Mouse (Mus musculus) embryonic facial prominence, embryonic 14.5 days (tissue): ENCODE results near the gene Armh3. TPM values are rescaled to one million over a fixed set of nuclear protein-coding genes. Genes with fewer than 3 reads are reported as not detected.

ENCODE experiments used
- ATAC-seq: fragments of 200-750 bp; cut with Nextera tagmentation; 2 replicates; pipeline ENCODE4 v1.8.0; 2017; ENCODE audit warnings: low read depth, moderate number of reproducible peaks, moderate TSS enrichment
- DNase-seq: peaks from one replicate; pipeline ENCODE4 v3.0.0-alpha.2; 2015; ENCODE audit warnings: low spot score
- H3K27ac ChIP-seq: fragments of 300-500 bp; sonication (generic); replicated peaks from 2 replicates; pipeline ENCODE4 v1.5.1; 2014; ENCODE audit warnings: low read depth, mild to moderate bottlenecking, low read length, moderate library complexity
- H3K27me3 ChIP-seq: fragments of 300-500 bp; sonication (generic); replicated peaks from 2 replicates; pipeline ENCODE4 v1.6.1; 2014; ENCODE audit warnings: low read length; ENCODE audit not compliant: control insufficient read depth, insufficient read depth
- H3K36me3 ChIP-seq: fragments of 300-500 bp; sonication (generic); 2 replicates; pipeline ENCODE4 v1.6.1; 2014; ENCODE audit warnings: low read length, mixed read lengths; ENCODE audit not compliant: control insufficient read depth, insufficient read depth
- H3K4me1 ChIP-seq: fragments of 300-500 bp; sonication (generic); 2 replicates; pipeline ENCODE4 v1.6.1; 2014; ENCODE audit warnings: antibody characterized with exemption, low read length; ENCODE audit not compliant: control insufficient read depth, insufficient read depth
- H3K4me2 ChIP-seq: fragments of 300-500 bp; sonication (generic); 2 replicates; pipeline ENCODE4 v1.6.1; 2014; ENCODE audit warnings: low read depth, mild to moderate bottlenecking, low read length, moderate library complexity, mixed read lengths
- H3K4me3 ChIP-seq: fragments of 300-500 bp; sonication (generic); 2 replicates; pipeline ENCODE4 v1.5.1; 2014; ENCODE audit warnings: low read depth, mild to moderate bottlenecking, low read length
- H3K9ac ChIP-seq: fragments of 300-500 bp; sonication (generic); 2 replicates; pipeline ENCODE4 v1.6.1; 2014; ENCODE audit warnings: low read depth, mild to moderate bottlenecking, low read length, moderate library complexity, mixed read lengths
- H3K9me3 ChIP-seq: fragments of 300-500 bp; sonication (generic); 2 replicates; pipeline ENCODE4 v1.6.1; 2016; ENCODE audit warnings: low read length; ENCODE audit not compliant: control insufficient read depth
- WGBS: fragments of 180-500 bp; shearing (Covaris S2); extraction: QIAGEN DNeasy Blood & Tissue Kit; methylation state at CpG from one replicate; pipeline ENCODE4 v1.1.7; 2014; 5-methylcytosine and 5-hydroxymethylcytosine counted together
- polyA plus RNA-seq: library from polyadenylated mRNA; unstranded; fragments of >200 nt; fragmentation: Nextera tagmentation; extraction: Ambion mirVana; gene quantifications from 2 replicates; pipeline ENCODE4 v1.2.1, GENCODE M21; 2014

The Armh3 gene
- polyA plus RNA-seq, 1 experiment from 2014 or later: 13.7 TPM

GRCm38 (mm10) chr19:46029652-46030051, 31.4 kb upstream of the Armh3 start:
- WGBS: 95% methylated on average over 1 of the region's 1 CpGs
- Histone ChIP-seq H3K27me3 (no peaks in the 10 kb centered on the region), H3K27ac (no peak overlapping the region), H3K4me3 (no peak overlapping the region), H3K9ac (no peak overlapping the region), H3K4me1 (no peaks in the 10 kb centered on the region), H3K36me3 (peaks cover 55% of the 10 kb centered on the region), H3K9me3 (peaks cover 10% of the 10 kb centered on the region; the same call in 1 of the 2 replicates), H3K4me2 (no peak overlapping the region)
- DNase-seq: no peak
- no peak for ATAC-seq

- 73% methylated on average over 11 of the region's 11 CpGs for WGBS
- H3K27ac ChIP-seq: no peak overlapping the region
These were observed 30.5 kb upstream of the Armh3 start for GRCm38 (mm10) chr19:46028747-46029320.

GRCm38 (mm10) chr19:46026567-46026966, 28.3 kb upstream of the Armh3 start:
- no peaks in the 10 kb centered on the region for H3K27me3 ChIP-seq
- H3K4me2 ChIP-seq: no peak overlapping the region
- DNase-seq (no peak), ATAC-seq (no peak; the same call in 1 of the 2 replicates)
- no peak overlapping the region for H3K27ac ChIP-seq
- WGBS: 62% methylated on average over 8 of the region's 8 CpGs
- no peaks in the 10 kb centered on the region for H3K4me1 ChIP-seq
- H3K9ac ChIP-seq: no peak overlapping the region
- peaks cover 24% of the 10 kb centered on the region for H3K36me3 ChIP-seq
- H3K9me3 ChIP-seq: peaks cover 10% of the 10 kb centered on the region; the same call in 1 of the 2 replicates
- H3K4me3 ChIP-seq: no peak overlapping the region

More at GRCm38 (mm10) chr19:46028747-46029320, 30.5 kb upstream of the Armh3 start:
- DNase-seq: no peak
- Histone ChIP-seq H3K4me2 (no peak overlapping the region), H3K9ac (no peak overlapping the region), H3K4me1 (no peaks in the 10 kb centered on the region), H3K4me3 (no peak overlapping the region), H3K9me3 (peaks cover 10% of the 10 kb centered on the region; the same call in 1 of the 2 replicates), H3K27me3 (no peaks in the 10 kb centered on the region), H3K36me3 (peaks cover 47% of the 10 kb centered on the region)
- no peak for ATAC-seq

GRCm38 (mm10) chr19:46024959-46025358, 26.7 kb upstream of the Armh3 start:
- Histone ChIP-seq H3K4me3 (no peak overlapping the region), H3K4me1 (no peaks in the 10 kb centered on the region), H3K9me3 (peaks cover 7% of the 10 kb centered on the region; the same call in 1 of the 2 replicates), H3K4me2 (no peak overlapping the region), H3K36me3 (peaks cover 8% of the 10 kb centered on the region; the same call in 1 of the 2 replicates), H3K27me3 (no peaks in the 10 kb centered on the region), H3K9ac (no peak overlapping the region), H3K27ac (no peak overlapping the region)
- ATAC-seq (peak; percentile 64; the same call in 1 of the 2 replicates), DNase-seq (peak; percentile 56)
- WGBS: 75% methylated on average over 6 of the region's 6 CpGs

- no peaks in the 10 kb centered on the region for H3K36me3 ChIP-seq
- H3K4me3 ChIP-seq: no peak overlapping the region
- H3K9ac ChIP-seq: no peak overlapping the region
- 67% methylated on average over 2 of the region's 2 CpGs for WGBS
- DNase-seq (no peak), ATAC-seq (no peak)
- H3K4me1 ChIP-seq: no peaks in the 10 kb centered on the region
- no peak overlapping the region for H3K27ac ChIP-seq
- no peaks in the 10 kb centered on the region for H3K9me3 ChIP-seq
- H3K27me3 ChIP-seq: no peaks in the 10 kb centered on the region
- no peak overlapping the region for H3K4me2 ChIP-seq
These were observed 17.7 kb upstream of the Armh3 start for GRCm38 (mm10) chr19:46016023-46016422.

GRCm38 (mm10) chr19:46014572-46015178, 16.4 kb upstream of the Armh3 start:
- no peak overlapping the region for H3K4me3 ChIP-seq
- H3K4me2 ChIP-seq: no peak overlapping the region
- no peaks in the 10 kb centered on the region for H3K9me3 ChIP-seq
- no peaks in the 10 kb centered on the region for H3K27me3 ChIP-seq
- DNase-seq: peak; percentile 91
- H3K27ac ChIP-seq: no peak overlapping the region
- H3K36me3 ChIP-seq: no peaks in the 10 kb centered on the region
- no peaks in the 10 kb centered on the region for H3K4me1 ChIP-seq
- no peak overlapping the region for H3K9ac ChIP-seq
- peak; percentile 91 for ATAC-seq
- WGBS: 41% methylated on average over 12 of the region's 12 CpGs

- no peak overlapping the region for H3K9ac ChIP-seq
- ATAC-seq: no peak
- no peak overlapping the region for H3K4me3 ChIP-seq
- no peaks in the 10 kb centered on the region for H3K36me3 ChIP-seq
- H3K4me1 ChIP-seq: 0 out of 2 replicates have a peak, but pooled peaks cover 7% of the 10 kb centered on the region
- DNase-seq: no peak
- H3K27me3 ChIP-seq: no peaks in the 10 kb centered on the region
- WGBS: 84% methylated on average over 6 of the region's 7 CpGs
- H3K27ac ChIP-seq: no peak overlapping the region
- no peaks in the 10 kb centered on the region for H3K9me3 ChIP-seq
- H3K4me2 ChIP-seq: no peak overlapping the region
These were observed 7.4 kb upstream of the Armh3 start for GRCm38 (mm10) chr19:46005680-46006079.

- H3K36me3 ChIP-seq: no peaks in the 10 kb centered on the region
- ATAC-seq: no peak
- H3K4me3 ChIP-seq: no peak overlapping the region
- WGBS: 71% methylated on average over 17 of the region's 17 CpGs
- H3K9ac ChIP-seq: no peak overlapping the region
- no peak for DNase-seq
- no peak overlapping the region for H3K4me2 ChIP-seq
- H3K4me1 ChIP-seq: 0 out of 2 replicates have a peak, but pooled peaks cover 7% of the 10 kb centered on the region
- H3K27me3 ChIP-seq: no peaks in the 10 kb centered on the region
- H3K27ac ChIP-seq: no peak overlapping the region
- no peaks in the 10 kb centered on the region for H3K9me3 ChIP-seq
These were observed 6.7 kb upstream of the Armh3 start for GRCm38 (mm10) chr19:46004814-46005466.
